Mouse (Mus musculus): ENCODE data around the gene Insl6. TPM values are rescaled to one million over a fixed set of nuclear protein-coding genes. Genes with fewer than 3 reads are reported as not detected.

Gene Insl6
- polyA plus RNA-seq, 1 experiment = 1.5 TPM

DNA sequence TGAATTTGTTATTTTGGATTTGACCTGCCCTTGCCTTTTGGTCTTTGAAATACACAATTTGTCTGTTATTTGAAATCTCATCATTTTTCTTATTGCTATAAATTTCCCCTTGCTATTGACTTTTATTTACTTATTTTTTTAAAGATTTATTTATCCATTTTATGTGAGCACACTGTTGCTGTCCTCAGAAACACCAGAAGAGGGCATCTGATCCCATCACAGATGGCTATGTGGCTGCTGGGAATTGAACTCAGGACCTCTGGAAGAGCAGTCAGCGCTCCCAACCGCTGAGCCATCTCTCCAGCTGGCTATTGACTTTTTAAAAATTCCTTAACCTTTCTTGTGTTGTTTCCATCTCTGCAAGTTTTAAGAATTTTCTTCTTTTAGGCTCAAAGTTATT, 11.5 kb upstream of the Insl6 start:
- no peak for TF ChIP-seq CTCF (IDR thresholded peaks at IDR 0.05; ENCODE audit: extremely low read depth, insufficient read depth, insufficient read length, insufficient replicate concordance)
- no peak for TF ChIP-seq POLR2A (IDR thresholded peaks at IDR 0.05; ENCODE audit: low read depth, low read length)
- WGBS = 96% methylated on average over 2 of the region's 2 CpGs
- Histone ChIP-seq H3K27me3 (ENCODE audit: control insufficient read depth, insufficient read depth, low read length) (peaks cover 10% of the 10 kb centered on the region), H3K27ac (ENCODE audit: insufficient read depth, low read length) (no peak overlapping the region), H3K4me1 (ENCODE audit: control insufficient read depth, insufficient read depth, insufficient read length) (no peaks in the 10 kb centered on the region), H3K36me3 (ENCODE audit: control insufficient read depth, insufficient read depth, low read length) (no peaks in the 10 kb centered on the region), H3K4me3 (ENCODE audit: extremely low read depth, insufficient read depth, insufficient read length) (no peak overlapping the region)
- no peak for DNase-seq (ENCODE audit: low read depth in 1 of 2, low spot score in 2 of 2)

GRCm38 (mm10) chr19:29334068-29334745, 9.1 kb upstream of the Insl6 start, which contains the start of gene Rln1:
Gene Rln1 (minus strand): TSS chr19:29334670.
- WGBS = 25% methylated on average over 23 of the region's 23 CpGs
- H3K27me3 ChIP-seq (ENCODE audit: control insufficient read depth, insufficient read depth, low read length) = peaks cover 10% of the 10 kb centered on the region
- no peaks in the 10 kb centered on the region for H3K36me3 ChIP-seq (ENCODE audit: control insufficient read depth, insufficient read depth, low read length)
- DNase-seq (ENCODE audit: low read depth in 1 of 2, low spot score in 2 of 2) = no peak
- no peak within 1 kb of the TSS for H3K4me3 ChIP-seq (ENCODE audit: extremely low read depth, insufficient read depth, insufficient read length)
- no peak for TF ChIP-seq POLR2A (IDR thresholded peaks at IDR 0.05; ENCODE audit: low read depth, low read length)
- no peak for TF ChIP-seq CTCF (IDR thresholded peaks at IDR 0.05; ENCODE audit: extremely low read depth, insufficient read depth, insufficient read length, insufficient replicate concordance)
- no peak within 1 kb of the TSS for H3K27ac ChIP-seq (ENCODE audit: insufficient read depth, low read length)
- no peaks in the 10 kb centered on the region for H3K4me1 ChIP-seq (ENCODE audit: control insufficient read depth, insufficient read depth, insufficient read length)

DNA sequence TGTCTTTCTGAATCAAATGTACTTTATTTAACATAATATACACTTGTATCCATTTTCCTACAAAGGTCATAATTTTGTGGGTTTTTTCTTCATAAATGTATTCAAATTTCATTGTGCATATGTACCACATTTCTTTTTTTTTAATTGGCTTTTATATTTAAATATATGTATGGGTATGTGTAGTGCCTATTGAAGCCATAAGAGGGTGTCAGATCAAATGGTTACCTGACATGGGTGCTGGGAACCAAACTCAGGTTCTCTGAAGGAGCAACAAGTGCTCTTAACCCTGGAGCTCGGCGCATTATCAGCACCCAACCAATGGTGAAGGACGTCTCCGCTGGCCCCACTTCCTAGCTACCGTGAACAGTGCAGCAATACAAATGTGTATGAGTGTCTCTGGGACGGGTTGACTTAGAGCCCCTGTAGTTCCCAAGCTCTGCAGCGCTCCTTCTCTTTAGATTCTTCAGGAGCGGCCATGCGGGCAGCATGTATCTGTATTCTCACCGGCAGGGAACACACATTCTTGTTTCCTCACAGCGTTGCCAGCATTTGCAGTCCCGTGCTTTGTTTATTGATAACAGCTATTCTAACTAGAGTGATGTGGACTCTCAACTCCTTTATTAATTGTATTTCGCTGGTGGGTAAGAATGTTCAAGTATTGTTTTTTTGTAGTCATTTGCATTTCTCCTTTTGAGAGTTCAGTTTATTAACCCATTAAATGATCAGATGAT, 1.8 kb upstream of the Insl6 start:
- Histone ChIP-seq H3K27ac (ENCODE audit: insufficient read depth, low read length) (no peak overlapping the region), H3K36me3 (ENCODE audit: control insufficient read depth, insufficient read depth, low read length) (no peaks in the 10 kb centered on the region), H3K4me3 (ENCODE audit: extremely low read depth, insufficient read depth, insufficient read length) (no peak overlapping the region), H3K27me3 (ENCODE audit: control insufficient read depth, insufficient read depth, low read length) (no peaks in the 10 kb centered on the region), H3K4me1 (ENCODE audit: control insufficient read depth, insufficient read depth, insufficient read length) (peaks cover 4% of the 10 kb centered on the region; the same call in 1 of the 2 replicates)
- WGBS = 92% methylated on average over 13 of the region's 13 CpGs
- no peak for DNase-seq (ENCODE audit: low read depth in 1 of 2, low spot score in 2 of 2)
- TF ChIP-seq CTCF (IDR thresholded peaks at IDR 0.05; ENCODE audit: extremely low read depth, insufficient read depth, insufficient read length, insufficient replicate concordance) (no peak), POLR2A (IDR thresholded peaks at IDR 0.05; ENCODE audit: low read depth, low read length) (no peak)

GRCm38 (mm10) chr19:29326396-29326795, 1.2 kb upstream of the Insl6 start:
- Histone ChIP-seq H3K27me3 (ENCODE audit: control insufficient read depth, insufficient read depth, low read length) (no peaks in the 10 kb centered on the region), H3K4me1 (ENCODE audit: control insufficient read depth, insufficient read depth, insufficient read length) (peaks cover 4% of the 10 kb centered on the region; the same call in 1 of the 2 replicates), H3K27ac (ENCODE audit: insufficient read depth, low read length) (no peak overlapping the region), H3K36me3 (ENCODE audit: control insufficient read depth, insufficient read depth, low read length) (no peaks in the 10 kb centered on the region), H3K4me3 (ENCODE audit: extremely low read depth, insufficient read depth, insufficient read length) (no peak overlapping the region)
- no peak for TF ChIP-seq POLR2A (IDR thresholded peaks at IDR 0.05; ENCODE audit: low read depth, low read length)
- TF ChIP-seq CTCF (IDR thresholded peaks at IDR 0.05; ENCODE audit: extremely low read depth, insufficient read depth, insufficient read length, insufficient replicate concordance) = no peak
- 94% methylated on average over 4 of the region's 4 CpGs for WGBS
- DNase-seq (ENCODE audit: low read depth in 1 of 2, low spot score in 2 of 2) = no peak

GRCm38 (mm10) chr19:29325852-29326180, 660 bp upstream of the Insl6 start:
- Histone ChIP-seq H3K4me3 (ENCODE audit: extremely low read depth, insufficient read depth, insufficient read length) (no peak overlapping the region), H3K36me3 (ENCODE audit: control insufficient read depth, insufficient read depth, low read length) (no peaks in the 10 kb centered on the region), H3K4me1 (ENCODE audit: control insufficient read depth, insufficient read depth, insufficient read length) (peaks cover 4% of the 10 kb centered on the region; the same call in 1 of the 2 replicates), H3K27ac (ENCODE audit: insufficient read depth, low read length) (no peak overlapping the region), H3K27me3 (ENCODE audit: control insufficient read depth, insufficient read depth, low read length) (no peaks in the 10 kb centered on the region)
- DNase-seq (ENCODE audit: low read depth in 1 of 2, low spot score in 2 of 2) = no peak
- no peak for TF ChIP-seq CTCF (IDR thresholded peaks at IDR 0.05; ENCODE audit: extremely low read depth, insufficient read depth, insufficient read length, insufficient replicate concordance)
- WGBS = 70% methylated on average over 9 of the region's 9 CpGs

GRCm38 (mm10) chr19:29323416-29324049, 1.6 kb downstream of the Insl6 start:
- DNase-seq (ENCODE audit: low read depth in 1 of 2, low spot score in 2 of 2) = peak; percentile 13 to 43
- 8% methylated on average over 8 of the region's 8 CpGs for WGBS
- Histone ChIP-seq H3K4me3 (ENCODE audit: extremely low read depth, insufficient read depth, insufficient read length) (peak overlapping the region; percentile 57), H3K36me3 (ENCODE audit: control insufficient read depth, insufficient read depth, low read length) (no peaks in the 10 kb centered on the region), H3K27ac (ENCODE audit: insufficient read depth, low read length) (no peak overlapping the region), H3K4me1 (ENCODE audit: control insufficient read depth, insufficient read depth, insufficient read length) (peaks cover 4% of the 10 kb centered on the region; the same call in 1 of the 2 replicates), H3K27me3 (ENCODE audit: control insufficient read depth, insufficient read depth, low read length) (no peaks in the 10 kb centered on the region)
- TF ChIP-seq CTCF (IDR thresholded peaks at IDR 0.05; ENCODE audit: extremely low read depth, insufficient read depth, insufficient read length, insufficient replicate concordance) (no peak), POLR2A (IDR thresholded peaks at IDR 0.05; ENCODE audit: low read depth, low read length) (no peak)

Data from spleen, adult 2 months (tissue).